Mouse (Mus musculus): Measurements from ENCODE around the gene Mfsd9.
"Not testable (repeated sequence)": the region's sequence is repeated elsewhere in the genome, so short reads cannot be mapped to it uniquely, and the experiment has no call there.

The Mfsd9 gene

DNA sequence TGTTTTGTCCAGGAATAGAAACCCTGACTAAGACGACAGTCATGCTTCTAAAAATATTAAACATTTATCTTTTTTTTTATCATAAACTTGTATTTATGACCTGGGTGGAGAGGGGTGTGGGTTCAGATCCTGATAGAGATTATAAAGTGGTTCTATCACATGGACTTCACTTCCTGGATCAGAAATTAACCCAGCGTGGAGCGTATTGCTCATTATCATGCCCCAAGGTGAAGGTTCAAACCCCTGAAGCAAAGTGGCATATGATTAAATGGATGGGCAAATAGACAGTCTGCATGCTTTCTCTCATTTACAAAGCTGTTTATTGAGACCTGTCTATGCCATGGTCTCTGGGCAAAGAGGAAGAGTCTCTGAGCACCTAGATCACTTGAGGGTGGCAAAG is 13.7 kb downstream of the Mfsd9 start:
- DNase-seq: no peak

DNA sequence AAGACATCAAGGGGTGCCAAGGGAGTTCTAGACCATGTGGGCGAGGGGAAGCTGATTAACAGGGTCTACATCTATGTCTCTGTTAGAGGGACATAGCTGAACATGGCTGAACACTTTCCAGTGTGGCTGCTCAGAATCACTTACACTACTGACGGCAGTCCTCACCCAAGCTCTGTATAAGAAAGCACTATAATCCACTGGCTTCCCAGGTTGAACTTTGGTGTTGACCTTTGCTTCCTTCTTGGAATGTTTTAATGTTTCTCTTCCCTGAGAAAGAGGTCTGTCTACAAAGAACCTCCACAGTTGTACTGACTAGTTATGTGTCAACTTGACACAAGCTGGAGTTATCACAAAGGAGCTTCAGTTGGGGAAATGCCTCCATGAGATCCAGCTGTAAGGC is 14.4 kb downstream of the Mfsd9 start:
- no peak for DNase-seq

DNA sequence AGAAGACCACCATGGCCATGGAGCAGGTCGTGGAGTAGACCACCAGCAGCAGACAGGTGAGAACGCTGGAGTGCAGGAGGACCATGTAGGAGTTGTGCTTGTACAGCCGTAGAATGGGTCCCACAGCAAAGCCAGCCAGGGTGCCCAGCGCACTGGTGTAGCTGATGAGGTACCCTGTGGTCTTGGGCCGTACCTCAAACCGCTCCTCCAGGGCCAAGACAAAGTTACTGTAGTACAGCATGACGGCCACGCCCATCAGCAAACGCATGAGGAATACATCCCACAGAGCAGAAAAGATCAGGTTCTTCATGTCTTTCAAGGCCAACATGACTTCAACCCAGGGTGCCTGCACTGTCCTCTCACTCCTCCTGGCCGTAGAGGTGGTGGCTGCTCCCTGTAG is 16.4 kb downstream of the Mfsd9 start:
- DNase-seq: no peak

DNA sequence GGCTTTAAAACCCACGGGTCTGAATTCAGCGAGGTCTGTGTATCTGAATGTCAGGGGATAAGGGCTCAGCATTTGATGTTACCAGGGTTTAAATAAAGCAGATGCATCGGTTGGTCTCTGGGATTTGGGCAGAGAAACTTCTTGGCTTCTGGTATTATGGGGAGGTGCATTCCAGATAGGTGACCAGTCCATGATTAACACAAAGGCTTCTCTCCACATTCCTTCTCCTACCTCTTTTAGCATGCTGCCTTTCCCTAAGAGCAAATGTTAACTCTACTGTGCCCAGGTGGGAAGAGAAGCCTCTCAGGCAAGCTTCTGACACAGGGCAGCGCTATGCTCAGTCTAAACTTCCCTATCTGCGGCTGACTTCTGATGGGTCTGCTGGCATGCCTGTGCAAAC is 17.3 kb downstream of the Mfsd9 start:
- DNase-seq: no peak

DNA sequence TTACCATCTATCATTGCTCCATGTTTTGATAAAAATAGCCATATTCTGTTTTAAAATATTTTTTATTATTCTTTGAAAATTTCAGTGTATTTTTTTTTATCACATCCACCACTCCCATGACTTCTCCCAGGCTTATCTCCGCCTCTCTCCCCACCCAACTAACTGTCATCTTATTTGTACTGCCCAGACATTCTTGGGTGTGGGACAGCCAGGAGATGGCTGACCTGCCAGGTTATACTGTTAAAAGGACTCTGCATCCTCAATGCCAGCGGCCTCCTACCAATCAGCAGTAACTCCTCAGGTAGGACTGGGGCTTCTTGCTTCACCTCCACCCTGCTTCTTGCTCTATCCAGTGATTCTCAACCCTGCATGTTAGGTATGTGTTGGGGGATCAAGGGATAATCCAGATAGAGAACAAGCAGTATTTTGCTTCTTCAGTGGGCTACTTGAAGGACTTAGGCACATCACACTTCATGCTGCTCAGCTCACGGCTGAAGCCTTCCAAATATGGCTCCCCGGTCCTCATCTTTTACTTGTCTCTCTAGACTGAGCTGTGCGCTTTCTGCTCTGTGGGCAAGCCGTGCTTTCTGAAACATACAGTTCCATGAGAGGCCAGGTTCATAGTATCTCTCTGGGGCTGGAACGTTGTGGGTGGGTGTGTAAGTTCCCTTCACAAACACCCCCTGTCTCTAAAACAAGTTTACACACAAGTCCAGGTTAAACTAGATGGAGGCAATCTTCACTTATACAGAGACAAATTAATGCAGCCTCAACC is 19.1 kb downstream of the Mfsd9 start:
- no peak for DNase-seq

DNA sequence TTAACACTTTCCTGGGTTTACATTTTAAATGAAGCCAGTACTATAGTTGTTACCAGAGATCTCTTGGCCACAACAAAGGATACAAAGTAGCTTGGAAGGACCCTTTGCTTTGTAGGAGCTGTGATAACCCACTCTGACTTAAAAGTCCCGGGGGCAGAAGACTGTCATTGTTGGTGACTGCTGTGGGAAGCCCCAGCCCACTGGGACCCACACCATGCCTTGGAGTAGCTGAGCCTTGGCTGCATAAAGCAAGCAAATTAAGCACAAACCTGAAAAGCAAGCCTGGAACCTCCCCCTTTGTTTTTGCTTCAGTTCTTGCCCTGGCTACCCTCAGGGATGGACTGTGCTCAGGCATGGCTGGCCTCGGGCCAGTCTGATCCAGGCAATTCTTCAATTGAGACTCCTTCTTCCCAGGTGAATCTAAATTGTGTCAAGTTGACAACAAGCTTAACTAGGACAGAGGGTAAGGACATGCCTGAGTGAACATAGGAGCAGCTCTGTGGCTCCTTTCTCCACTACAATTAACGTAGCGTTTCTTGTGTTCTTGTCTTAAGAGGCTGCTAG is 21.1 kb downstream of the Mfsd9 start:
- DNase-seq: peak; percentile 5

DNA sequence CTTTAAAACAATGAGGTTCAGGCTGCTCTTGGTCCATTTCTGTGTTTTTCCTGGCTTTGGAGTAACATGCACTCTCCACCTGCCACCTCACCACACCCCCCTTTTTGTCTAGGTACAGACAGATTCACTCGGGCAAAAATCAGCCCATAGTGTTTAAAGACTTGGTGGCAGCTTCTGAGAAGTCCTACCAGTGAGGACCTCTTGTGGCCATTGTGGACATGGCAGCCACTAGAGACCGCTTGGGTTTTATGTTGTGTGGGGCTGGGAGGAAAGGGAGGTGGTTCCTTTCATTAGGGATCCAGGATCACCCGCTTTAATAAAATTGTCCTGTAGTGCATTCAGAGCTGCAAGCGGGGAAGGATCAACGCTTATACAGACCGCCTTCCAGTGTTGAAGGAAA is 21.9 kb downstream of the Mfsd9 start:
- peak; percentile 57 for DNase-seq

DNA sequence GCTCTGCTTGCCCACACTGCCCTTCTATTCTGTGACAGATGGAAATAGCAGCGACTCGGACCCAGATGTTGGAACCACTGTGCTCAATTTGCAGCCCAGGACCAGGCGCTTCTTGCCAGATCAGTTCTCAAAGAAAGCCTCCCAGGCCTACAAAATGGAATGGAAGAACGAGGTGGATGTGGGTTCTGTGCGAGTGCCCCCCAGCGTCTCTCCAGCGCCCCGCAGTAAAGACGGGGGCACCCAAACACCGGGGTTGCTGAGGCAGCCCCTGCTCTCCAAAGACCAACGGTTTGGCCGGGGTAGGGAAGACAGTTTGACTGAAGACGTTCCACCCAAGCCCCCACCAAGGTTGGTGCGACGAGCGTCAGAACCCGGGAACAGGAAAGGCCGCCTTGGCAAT is 22.9 kb downstream of the Mfsd9 start:
- no peak for DNase-seq

DNA sequence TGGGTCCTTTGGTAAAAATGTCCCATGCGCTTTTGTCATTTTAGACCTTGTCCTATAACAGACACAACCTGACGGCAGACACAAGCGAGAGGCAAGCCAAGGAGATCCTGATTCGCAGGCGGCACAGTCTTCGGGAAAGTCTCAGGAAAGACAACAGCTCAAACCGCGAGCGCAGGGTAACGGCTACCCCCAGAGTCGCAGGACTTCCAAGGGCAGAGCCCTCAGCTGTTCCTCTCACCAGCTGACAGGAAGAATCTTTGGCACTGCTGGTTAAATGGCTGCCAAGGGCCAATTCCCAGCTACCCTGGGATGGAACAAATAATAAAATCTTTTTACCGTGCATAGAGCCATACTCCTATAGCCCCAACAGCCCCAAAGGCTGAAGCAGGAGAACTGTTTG is 25.0 kb downstream of the Mfsd9 start:
- DNase-seq: no peak

DNA sequence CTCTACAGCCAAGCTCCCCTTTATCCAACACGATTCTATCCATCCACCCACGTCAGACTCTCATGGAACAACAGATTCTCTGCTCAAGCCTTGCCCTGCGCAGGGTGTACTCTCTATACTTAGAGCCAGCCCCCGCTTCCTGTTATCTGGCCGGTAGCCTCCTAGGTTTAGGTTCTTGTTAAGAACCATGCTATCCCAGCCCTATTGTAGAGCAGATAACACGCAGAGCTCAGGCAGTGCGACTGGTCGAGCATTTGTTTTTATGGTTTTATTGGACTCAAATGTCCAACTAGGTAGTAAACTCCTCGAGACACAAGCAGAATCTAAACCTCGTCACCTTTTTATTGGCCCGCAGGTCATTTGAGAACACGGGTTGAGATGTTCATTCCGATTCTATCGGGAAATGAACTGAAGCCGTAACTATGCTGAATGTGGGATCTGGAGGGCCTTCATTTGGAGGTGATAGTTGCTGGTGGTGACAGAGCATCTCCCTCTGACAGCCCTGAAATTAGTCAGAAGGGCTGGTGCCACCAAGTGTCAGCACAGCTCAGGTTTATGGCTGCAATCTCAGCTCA is 25.7 kb downstream of the Mfsd9 start:
- DNase-seq: no peak

DNA sequence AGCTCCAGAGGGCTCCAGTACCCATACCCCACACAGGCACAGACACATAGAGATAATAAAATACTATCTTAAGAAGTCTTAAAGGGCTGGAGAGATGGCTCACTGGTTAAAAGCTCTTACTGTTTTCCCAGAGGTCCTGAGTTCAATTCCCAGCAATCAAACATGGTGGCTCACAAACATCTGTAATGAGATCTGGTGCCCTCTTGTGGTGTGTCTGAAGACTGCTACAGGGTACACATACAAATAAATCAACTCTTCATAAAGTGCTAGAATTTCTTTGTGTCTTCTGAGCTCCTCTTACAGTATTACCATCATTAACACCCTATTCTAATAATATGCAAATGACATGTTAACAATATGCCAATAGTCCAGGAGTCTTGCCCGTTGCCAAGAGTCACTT is 26.4 kb downstream of the Mfsd9 start:
- DNase-seq: no peak

DNA sequence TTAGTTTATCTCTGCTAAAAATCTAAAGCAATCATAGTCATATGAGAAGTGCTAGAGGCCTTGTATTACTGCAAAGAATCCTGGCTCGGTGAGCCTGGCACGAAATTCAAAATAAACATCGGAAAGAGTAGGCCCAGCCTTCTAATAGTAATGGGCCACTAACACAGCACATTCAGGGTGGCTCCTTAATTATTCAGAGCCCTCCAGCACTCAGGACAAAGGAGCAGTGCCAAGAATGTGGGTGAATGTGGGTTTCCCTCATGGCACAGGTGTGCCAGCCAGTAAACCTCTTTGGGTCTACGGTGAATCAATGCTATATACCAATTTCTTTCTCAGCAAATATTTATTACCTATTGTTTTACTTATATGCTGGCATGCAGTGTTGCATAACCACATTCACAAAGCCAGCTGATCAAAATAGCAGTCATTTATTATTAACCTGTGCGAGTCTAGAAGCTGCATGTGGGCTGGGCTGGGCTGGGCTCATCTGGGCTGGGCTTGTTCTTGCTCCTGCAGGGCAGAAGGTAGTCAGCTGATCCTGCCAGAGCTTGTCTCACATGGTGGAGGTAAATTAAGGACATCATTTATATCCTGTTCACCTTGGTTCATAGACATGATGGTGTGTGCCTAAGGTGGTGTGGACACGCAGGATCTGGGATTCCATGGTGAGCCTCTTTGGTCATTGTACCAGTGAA is 30.6 kb downstream of the Mfsd9 start:
- no peak for DNase-seq

DNA sequence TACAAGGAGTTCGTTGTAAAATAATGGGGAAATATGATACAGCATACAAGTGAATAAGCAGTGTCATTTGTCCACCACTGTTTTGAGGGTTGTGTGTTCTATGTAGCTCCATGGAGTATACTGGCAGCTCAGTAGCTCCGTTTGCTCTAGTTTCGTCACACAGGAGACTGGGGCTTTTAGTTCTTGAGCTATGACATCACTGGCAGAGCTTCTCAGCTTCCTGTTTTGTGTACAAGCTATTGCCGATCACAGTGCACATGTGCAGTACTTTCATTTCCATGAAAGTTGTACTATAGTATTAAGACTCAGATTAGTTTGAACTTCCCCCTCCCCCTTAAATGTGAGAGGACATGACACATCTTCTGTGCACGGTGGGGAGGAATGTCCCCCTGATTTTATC is 44.4 kb downstream of the Mfsd9 start:
- no peak for DNase-seq

DNA sequence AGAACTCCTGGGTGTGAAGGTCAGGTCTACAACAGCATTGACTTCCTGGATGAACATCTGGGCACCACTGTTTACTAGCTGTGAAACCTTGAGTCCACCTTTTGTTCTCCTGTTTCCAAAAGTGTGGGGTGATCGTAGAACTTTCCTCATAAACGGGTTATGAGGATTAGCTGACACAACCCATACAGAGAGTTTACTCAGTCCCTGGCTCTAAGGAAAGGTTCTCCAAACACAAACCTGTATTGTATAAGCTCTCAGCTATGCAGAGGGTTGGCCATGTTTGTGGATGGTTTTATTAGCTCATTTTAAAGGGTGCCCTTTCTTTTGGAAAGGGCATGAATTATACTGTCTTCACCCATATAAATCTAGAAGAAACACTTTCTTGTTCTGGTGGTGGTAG is 49.7 kb downstream of the Mfsd9 start:
- no peak for DNase-seq

DNA sequence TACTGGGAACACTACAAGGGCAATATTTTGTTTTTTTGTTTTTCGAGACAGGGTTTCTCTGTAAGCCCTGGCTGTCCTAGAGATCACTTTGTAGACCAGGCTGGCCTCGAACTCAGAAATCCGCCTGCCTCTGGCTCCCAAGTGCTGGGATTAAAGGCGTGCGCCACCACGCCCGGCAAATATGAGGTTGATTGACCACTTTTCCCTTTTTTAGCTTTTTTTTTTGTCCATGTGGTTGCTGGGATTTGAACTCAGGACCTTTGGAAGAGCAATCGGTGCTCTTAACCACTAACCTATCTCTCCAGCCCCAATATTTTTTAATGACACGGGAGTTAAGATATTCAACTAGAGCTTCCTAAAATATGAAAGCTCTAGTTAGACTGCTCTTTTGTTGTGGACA is 52.2 kb downstream of the Mfsd9 start:
- not testable (repeated sequence) for DNase-seq

DNA sequence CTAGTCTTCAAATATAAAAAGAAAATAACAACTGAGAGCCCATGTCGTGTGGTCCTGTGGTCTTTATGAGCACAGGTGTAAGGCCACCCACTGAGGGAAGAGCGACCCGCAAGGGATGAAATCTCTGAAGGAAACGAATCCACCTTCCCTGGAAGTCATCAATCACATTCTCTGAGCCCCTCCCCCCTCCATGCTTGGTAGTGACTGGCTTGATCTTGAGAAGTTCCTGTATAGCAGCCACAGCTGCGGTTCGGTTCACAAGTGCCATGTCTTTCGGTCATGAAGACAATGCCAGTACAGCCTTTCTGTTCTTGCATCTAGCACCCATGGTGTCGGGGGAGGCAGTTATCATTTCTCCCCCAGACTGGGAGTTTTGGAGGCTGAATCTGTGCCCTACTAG is 52.8 kb downstream of the Mfsd9 start:
- DNase-seq: no peak

DNA sequence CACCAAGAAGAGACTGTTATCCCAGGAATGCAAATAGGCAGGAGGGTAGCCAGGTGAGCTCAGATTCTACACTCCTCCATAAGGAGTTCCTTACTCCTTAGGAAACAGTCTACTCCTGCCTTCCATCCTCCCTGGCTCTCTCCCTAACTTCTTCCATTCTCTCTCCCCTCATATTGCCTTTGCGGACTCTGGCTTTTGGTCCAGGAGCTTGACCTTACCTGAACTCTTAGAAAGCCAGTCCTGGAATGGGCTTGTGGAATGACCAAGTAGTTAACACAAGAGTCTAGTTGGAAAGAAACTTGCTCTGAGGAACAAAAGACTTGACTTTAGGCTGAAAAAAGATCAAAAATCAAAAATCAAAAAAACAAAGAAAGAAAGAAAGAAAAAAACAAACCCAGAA is 61.9 kb downstream of the Mfsd9 start:
- DNase-seq: no peak

DNA sequence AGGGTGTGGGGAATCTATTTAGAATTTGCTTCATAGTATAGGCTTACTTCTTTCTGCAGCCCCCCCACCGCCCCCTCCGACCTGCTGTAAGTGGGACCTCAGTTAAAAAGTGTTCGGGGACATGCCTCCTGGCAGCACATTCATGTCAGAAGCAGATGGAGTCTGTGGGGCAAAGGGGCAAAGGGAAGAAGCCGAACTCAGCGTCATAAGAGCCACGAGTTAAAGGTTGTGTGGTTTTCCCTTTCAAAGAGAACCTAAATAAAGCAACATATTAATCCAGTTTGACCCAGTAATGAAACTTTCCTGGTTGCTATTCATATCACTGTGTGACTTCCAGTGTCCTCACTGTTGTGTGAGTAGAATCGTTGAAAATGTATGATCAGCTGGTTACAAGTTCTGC is 63.1 kb downstream of the Mfsd9 start:
- DNase-seq: no peak

DNA sequence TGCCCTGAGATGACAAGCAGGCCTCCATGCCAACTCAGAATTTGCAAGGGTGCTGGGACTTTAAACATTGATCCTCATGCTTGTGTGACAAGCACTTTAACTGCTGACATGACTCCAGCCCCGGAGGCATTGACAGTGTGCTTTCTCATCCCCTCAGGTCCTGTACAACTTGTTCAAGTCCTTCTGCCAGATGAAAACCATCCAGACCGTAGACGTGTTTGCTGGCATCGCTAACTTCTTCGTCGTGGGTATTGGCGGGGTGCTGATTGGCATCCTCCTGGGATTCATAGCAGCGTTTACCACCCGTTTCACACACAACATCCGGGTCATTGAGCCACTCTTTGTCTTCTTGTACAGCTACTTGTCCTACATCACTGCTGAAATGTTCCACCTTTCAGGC is 64.4 kb downstream of the Mfsd9 start:
- DNase-seq: no peak
